Mouse (Mus musculus) adipocyte (in vitro differentiated cells): ENCODE results near the gene Pdilt.

Source experiments
- DNase-seq: peaks from one replicate; pipeline ENCODE4 v3.0.0-alpha.2; 2016; ENCODE audit warnings: low spot score

Gene Pdilt

GRCm38 (mm10) chr7:119511143-119511542 is 12.1 kb downstream of the Pdilt start:
- no peak for DNase-seq

DNA sequence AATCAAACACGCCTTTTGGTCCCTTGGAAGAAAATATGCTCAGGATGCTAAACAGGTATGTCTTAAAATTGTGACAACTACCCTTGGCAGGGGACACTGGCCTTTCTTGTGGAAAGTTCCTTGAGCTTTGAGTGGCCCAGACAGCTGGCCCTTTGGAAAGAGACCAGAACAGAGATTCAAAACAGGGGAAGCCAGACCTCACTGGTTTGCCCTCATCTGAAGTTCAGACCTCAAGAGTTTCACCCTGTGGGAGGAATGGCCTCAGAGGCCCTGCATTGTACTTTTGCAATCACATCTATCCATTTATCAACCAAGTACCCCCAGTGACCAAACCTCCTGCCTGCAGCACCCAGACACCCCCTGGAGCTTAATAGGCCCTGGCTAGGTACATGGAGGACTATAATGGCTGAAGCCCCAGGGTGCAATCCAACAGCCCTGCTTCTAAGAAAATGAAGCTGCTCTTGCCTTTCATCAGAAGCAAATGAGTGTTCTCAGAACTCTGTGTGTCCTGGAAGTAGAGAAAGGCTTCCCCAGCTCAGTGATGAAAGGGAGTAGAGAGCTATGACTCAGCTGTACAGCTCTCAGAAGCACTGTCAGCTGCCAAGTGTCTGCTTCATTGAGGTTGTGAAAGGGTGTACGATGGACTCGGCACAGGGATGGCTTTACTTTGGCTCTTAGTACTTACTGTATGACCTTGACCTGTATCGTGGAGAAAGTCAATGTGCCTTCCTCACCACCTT is 33.1 kb downstream of the Pdilt start:
- DNase-seq: no peak

DNA sequence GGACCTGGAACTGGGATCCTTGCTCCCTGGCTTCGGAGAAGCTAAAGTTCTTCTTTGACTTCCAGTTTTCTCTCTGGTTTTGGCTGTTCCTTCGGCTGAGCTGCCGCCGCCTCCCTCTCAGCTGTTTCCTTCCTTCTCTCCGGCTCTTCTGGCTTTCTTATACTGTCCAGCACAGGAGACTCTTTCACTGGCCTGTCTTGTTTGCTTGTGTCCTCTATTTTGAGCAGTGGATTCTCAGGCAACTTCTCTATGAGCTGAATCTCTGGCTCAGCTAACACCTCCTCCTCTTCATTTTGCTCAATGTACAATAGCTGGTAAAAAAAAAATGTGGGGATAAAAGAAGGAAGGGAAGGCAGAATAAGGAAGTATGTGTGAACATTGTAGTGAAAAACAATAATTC is 36.6 kb downstream of the Pdilt start:
- DNase-seq: no peak

- no peak for DNase-seq
Measured at GRCm38 (mm10) chr7:119484154-119484553, 39.1 kb downstream of the Pdilt start.

- no peak for DNase-seq
Measured at GRCm38 (mm10) chr7:119479256-119479655, 44.0 kb downstream of the Pdilt start, which contains the start of gene Umod. Gene Umod, minus strand, starts transcription at chr7:119479282.

DNA sequence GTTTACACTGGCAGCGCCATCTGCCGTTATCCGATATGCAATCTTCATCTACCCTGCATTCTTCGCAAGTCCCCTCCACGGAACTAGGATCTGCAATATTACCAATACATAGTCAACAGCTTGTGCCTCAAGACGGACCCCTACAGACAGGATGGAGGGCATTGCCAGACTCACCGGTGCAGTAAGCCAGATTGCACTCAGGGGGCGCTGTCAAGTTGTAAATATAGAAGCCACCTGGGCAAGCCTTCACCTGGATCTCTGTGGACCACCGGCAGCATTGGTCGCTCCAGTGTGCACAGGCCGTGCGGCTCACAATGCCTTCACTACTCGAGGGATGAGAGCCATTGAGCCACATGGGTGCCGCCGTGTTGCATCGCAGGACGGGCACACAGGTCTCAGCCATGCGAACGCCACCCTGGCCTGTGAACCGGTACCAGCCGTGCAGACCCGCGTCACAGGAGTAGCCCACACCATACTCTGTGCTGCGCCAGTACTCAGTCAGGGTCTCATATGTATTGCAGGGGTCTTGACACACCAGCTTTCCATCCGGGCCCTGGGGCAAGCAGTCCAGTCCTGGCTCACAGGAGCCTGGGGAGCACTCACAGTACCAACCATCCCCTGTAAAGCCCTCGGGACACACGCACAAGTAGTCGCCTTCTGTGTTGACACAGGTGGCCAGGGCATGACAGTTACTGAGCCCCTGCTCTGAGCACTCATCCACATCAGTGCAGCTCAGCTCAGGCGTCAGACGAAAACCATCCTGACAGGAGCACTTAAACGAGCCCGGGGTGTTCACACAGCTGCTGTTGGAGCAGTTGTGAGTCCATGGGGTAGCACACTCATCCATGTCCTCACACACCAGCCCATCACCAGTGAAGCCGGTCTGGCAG is 46.5 kb downstream of the Pdilt start:
- DNase-seq: no peak

DNA sequence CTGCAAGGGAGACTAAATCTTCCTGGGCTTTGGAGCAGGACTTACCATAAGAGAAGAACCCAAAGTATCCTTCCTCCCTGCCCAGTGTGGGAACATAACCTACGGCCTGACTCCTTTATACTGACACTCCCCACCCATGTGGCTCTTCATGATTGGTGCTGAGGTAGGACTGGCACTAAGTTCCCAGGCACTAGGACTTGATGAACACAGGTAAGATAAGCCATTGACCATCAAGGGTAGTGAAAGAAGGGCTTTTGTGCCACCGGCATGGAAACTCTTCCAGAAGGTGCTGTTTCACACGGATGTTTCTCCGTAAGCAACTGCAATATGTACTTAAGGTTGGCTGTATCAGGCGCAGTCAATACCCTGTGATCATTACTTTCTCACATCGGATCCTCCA is 64.1 kb downstream of the Pdilt start, which contains the start of gene Gp2:
Gp2 (minus strand) TSS at position 101 of the 400 bp plus-strand sequence.
- no peak for DNase-seq

- DNase-seq: no peak
Measured at GRCm38 (mm10) chr7:119454192-119454591, 69.1 kb downstream of the Pdilt start.

DNA sequence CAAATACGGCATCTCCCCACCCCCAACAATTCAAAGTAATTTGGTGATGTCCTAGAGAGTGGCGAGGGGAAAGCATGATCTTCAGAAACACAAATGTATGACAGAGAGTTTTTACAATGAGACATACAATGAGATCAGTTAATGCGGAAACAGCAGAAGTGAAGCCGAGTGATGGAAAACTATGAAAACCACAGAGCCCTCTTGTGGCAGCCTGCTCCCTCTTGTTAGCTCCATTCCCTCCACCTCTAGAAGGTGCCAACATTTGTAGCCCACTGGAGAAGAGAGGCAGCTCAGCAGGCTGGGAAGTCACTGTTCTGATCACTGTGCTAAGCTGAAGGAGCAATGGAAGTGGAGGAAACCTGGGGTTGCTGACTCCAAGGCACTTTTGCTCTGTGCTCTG is 79.4 kb downstream of the Pdilt start:
- no peak for DNase-seq

DNA sequence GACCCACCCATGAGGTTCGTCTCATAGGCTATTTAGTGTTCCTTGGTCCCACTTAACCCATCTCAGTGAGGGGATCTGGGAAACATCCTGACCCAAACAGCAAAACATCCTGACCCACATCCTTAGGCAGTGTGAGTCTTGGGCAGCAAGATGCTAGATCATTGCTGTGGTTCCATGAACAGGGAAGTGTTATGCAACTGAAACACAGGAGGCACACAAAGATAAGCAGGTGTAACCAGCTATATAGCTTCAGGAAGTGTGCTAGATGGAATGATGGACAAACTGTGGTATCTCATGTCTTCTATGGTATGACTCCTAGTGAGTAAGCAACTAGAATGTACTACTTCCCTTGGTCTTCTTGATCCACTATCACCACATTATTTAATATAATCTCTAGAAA is 81.4 kb downstream of the Pdilt start:
- no peak for DNase-seq
